Mouse (Mus musculus) neural tube, embryonic 12.5 days (tissue): Measurements from ENCODE around the gene Gm49339. TPM values are rescaled to one million over a fixed set of nuclear protein-coding genes. Genes with fewer than 3 reads are reported as not detected.
"Not testable (repeated sequence)": the region's sequence is repeated elsewhere in the genome, so short reads cannot be mapped to it uniquely, and the experiment has no call there.

Experiments
- ATAC-seq: fragments of 200-750 bp; cut with Nextera tagmentation; 2 replicates; pipeline ENCODE4 v1.8.0; 2017; ENCODE audit warnings: low read depth, mild to moderate bottlenecking, moderate TSS enrichment, moderate library complexity; ENCODE audit not compliant: low FRiP score
- H3K27ac ChIP-seq: fragments of 300-500 bp; sonication (generic); 2 replicates; pipeline ENCODE4 v1.5.1; 2016
- H3K27me3 ChIP-seq: fragments of 300-500 bp; sonication (generic); replicated peaks from 2 replicates; pipeline ENCODE4 v1.6.1; 2016; ENCODE audit warnings: mild to moderate bottlenecking
- H3K36me3 ChIP-seq: fragments of 300-500 bp; sonication (generic); 2 replicates; pipeline ENCODE4 v1.6.1; 2016; ENCODE audit warnings: mild to moderate bottlenecking
- H3K4me1 ChIP-seq: fragments of 300-500 bp; sonication (generic); 2 replicates; pipeline ENCODE4 v1.6.1; 2016
- H3K4me2 ChIP-seq: fragments of 300-500 bp; sonication (generic); replicated peaks from 2 replicates; pipeline ENCODE4 v1.6.1; 2016; ENCODE audit warnings: mild to moderate bottlenecking
- H3K4me3 ChIP-seq: fragments of 300-500 bp; sonication (generic); 2 replicates; pipeline ENCODE4 v1.5.1; 2016
- H3K9ac ChIP-seq: fragments of 300-500 bp; sonication (generic); 2 replicates; pipeline ENCODE4 v1.6.1; 2016; ENCODE audit warnings: mild to moderate bottlenecking
- H3K9me3 ChIP-seq: fragments of 300-500 bp; sonication (generic); 2 replicates; pipeline ENCODE4 v1.6.1; 2016; ENCODE audit warnings: mild to moderate bottlenecking
- WGBS: fragments of 180-500 bp; shearing (Covaris S2); methylation state at CpG from one replicate; pipeline ENCODE4 v1.1.7; 2016; 5-methylcytosine and 5-hydroxymethylcytosine counted together
- polyA plus RNA-seq: library from polyadenylated mRNA; unstranded; fragments of >200 nt; fragmentation: Nextera tagmentation; extraction: Ambion mirVana; gene quantifications from 2 replicates; pipeline ENCODE4 v1.2.1, GENCODE M21; 2016

Gm49339 gene
- not detected in 2 replicates for polyA plus RNA-seq

DNA sequence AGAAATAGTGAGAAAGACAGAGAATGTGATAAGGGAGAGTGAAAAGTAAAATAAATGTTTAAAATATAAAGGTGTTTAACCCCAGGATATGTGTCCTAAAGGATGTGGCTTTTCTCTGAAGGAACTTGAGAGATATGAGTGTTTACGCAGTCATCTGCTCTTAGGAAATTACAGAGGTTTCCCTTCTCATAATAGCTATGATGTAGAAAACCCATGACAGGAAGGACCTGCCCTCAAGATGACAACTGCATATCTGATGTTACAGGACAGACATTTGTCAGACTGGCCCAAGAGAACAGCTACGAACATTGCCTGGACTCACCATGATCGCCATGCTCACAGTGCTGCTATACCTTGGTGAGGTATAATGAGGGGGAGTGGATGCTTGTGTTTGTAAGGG is at the start of gene Gm49339, which contains the start of gene Lilr4b:
Gm49339 (plus strand) TSS at position 216 of the 400 bp plus-strand sequence.
Lilr4b (plus strand) TSS at position 236 of the 400 bp plus-strand sequence.
- ATAC-seq, H3K9ac ChIP-seq, H3K4me2 ChIP-seq, H3K4me1 ChIP-seq, H3K4me3 ChIP-seq, H3K27me3 ChIP-seq, H3K9me3 ChIP-seq, H3K36me3 ChIP-seq, H3K27ac ChIP-seq: not testable (repeated sequence)
- 94% methylated on average over 1 of the region's 3 CpGs for WGBS

DNA sequence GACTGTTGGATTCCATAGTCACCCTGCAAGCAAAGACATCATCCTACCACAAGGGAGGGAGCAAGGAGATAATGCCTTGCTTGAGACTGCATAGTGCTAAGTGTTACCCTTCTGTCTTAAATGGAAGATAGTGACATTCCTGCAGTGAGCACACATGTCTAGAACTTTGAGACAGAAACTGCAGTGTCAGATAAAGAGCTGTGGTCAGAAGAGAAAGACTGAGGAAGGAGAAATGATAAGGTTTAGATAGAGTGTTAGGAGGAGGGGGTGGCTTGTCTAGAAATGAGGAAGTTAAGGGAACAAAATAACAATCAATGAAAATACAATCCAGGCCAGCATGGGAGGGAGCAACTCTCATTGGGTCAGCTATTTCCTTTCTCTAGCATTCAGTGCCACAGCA is 47.5 kb upstream of the Gm49339 start:
- no peaks in the 10 kb centered on the region for H3K9me3 ChIP-seq
- no peaks in the 10 kb centered on the region for H3K4me1 ChIP-seq
- ATAC-seq = no peak
- H3K9ac ChIP-seq = no peak overlapping the region
- no peak overlapping the region for H3K4me2 ChIP-seq
- H3K36me3 ChIP-seq = no peaks in the 10 kb centered on the region
- no peak overlapping the region for H3K27ac ChIP-seq
- H3K27me3 ChIP-seq = no peaks in the 10 kb centered on the region
- H3K4me3 ChIP-seq = no peak overlapping the region

DNA sequence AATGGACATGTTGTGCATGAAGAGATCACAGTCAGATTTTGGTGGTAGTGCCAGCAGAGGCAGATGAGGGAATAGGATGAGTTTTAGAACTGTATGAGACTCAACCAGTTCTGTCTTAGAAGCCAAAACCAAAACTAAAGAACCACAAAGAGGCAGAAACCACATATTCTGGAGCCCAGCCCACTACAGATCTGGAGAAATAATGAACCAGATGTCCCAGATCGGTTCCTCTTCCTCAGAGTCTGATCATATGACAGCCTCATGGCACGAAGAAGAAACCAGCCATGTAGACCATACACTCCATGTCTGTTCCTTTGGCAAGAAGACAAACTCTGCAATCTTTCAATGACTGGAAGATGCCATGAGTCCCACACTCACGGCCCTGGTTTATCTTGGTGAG is 44.7 kb upstream of the Gm49339 start:
- no peaks in the 10 kb centered on the region for H3K9me3 ChIP-seq
- H3K9ac ChIP-seq = no peak overlapping the region
- H3K4me2 ChIP-seq = no peak overlapping the region
- H3K36me3 ChIP-seq = no peaks in the 10 kb centered on the region
- ATAC-seq = no peak
- H3K27ac ChIP-seq = no peak overlapping the region
- H3K4me3 ChIP-seq = no peak overlapping the region
- H3K27me3 ChIP-seq = no peaks in the 10 kb centered on the region
- no peaks in the 10 kb centered on the region for H3K4me1 ChIP-seq
- 82% methylated on average over 3 of the region's 3 CpGs for WGBS

DNA sequence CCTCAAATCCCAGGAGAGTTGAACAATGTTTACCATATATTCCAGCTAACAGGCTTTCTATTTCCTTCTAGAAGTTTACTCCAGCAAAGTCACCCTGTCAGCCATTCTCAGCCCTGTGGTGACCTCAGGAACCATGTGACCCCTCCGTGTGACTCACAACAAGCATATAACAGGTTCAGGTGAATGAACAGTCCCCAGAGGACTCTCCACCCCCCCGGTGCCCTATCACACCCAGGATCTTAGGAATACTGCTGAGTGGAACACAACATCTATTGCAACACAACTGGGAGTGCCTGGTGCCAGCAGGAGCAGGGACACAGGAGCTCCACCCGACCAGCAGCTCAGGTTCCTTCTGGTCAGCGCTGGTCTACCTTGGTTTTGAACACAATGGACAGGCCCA is 28.8 kb upstream of the Gm49339 start:
- Histone ChIP-seq H3K4me3 (no peak overlapping the region), H3K27me3 (no peaks in the 10 kb centered on the region), H3K9me3 (no peaks in the 10 kb centered on the region), H3K4me1 (no peaks in the 10 kb centered on the region), H3K36me3 (no peaks in the 10 kb centered on the region), H3K27ac (no peak overlapping the region), H3K9ac (no peak overlapping the region), H3K4me2 (no peak overlapping the region)
- ATAC-seq = no peak
- 83% methylated on average over 4 of the region's 4 CpGs for WGBS

DNA sequence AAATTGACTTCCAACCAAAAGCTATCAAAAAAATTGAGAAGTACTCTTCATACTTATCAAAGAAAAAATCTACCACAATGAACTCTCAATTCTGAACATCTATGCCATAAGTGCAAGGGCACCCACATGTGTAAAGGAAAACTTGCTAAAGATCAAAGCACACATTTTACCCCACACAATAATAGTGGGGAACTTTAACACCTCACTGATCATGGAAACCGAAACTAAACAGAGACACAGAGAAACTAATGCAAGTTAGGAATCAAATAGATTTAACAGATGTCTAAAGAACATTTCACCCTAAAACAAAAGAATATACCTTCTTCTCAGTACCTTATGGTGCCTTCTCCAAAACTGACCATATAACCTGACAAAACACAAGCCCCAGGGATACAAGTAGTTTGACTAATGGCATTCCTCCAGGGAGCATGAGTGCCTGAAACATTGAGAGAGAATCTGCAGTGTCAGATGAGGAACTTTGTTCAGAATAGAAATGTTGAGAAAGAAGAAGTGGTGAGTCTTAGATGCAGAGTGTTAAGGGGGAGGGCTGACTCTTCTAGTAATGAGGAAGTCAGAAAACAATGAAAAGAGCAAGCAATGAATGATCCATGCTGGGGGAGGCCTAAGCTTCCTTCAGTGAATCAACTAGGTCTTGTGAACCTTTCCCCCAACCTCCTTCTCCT is 26.7 kb upstream of the Gm49339 start:
- no peak overlapping the region for H3K27ac ChIP-seq
- ATAC-seq = no peak
- H3K27me3 ChIP-seq = no peaks in the 10 kb centered on the region
- no peak overlapping the region for H3K4me2 ChIP-seq
- WGBS = 86% methylated on average over 1 of the region's 1 CpGs
- H3K9me3 ChIP-seq = no peaks in the 10 kb centered on the region
- no peak overlapping the region for H3K4me3 ChIP-seq
- H3K36me3 ChIP-seq = no peaks in the 10 kb centered on the region
- no peaks in the 10 kb centered on the region for H3K4me1 ChIP-seq
- H3K9ac ChIP-seq = no peak overlapping the region

DNA sequence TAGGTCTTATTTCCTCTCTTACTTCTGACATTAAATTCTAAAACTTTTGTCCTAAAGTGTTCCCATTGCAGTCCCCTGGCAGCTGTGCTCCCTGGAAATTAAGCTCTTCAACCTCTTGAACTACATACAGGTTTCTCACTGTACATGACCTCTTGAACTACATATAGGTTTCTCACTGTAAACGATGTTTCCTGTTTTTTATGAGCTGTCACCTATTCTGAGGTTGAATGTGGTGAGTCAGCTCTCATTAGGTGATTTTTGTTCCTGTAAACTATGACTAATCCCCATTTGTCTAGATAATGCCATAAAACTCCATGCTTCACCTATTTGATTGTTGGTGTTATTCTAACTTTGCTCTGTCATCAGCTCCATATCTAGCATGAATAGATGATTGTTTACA is 26.0 kb upstream of the Gm49339 start:
- no peaks in the 10 kb centered on the region for H3K4me1 ChIP-seq
- no peak overlapping the region for H3K27ac ChIP-seq
- no peaks in the 10 kb centered on the region for H3K36me3 ChIP-seq
- no peak for ATAC-seq
- no peak overlapping the region for H3K4me2 ChIP-seq
- H3K4me3 ChIP-seq = no peak overlapping the region
- H3K9ac ChIP-seq = no peak overlapping the region
- H3K9me3 ChIP-seq = no peaks in the 10 kb centered on the region
- no peaks in the 10 kb centered on the region for H3K27me3 ChIP-seq
- 69% methylated on average over 1 of the region's 1 CpGs for WGBS

DNA sequence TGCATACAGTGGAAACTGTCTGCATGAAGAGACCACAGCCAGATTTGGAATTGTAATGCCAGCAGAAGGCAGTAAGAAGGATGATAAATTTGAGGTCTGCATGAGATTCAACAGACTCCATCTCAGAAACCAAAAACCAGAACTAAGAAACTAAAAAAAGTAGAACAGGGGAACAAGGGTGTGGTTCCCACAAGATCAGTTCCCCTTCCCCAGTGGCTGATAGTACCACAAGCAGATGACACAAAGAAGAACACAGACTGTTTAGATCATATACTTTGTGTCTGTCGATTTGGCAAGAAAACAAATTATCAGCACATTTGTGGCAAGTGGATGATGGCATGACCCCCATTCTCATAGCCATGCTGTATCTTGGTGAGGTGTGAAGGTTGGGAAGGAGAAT is 24.6 kb upstream of the Gm49339 start:
- Histone ChIP-seq H3K4me1 (no peaks in the 10 kb centered on the region), H3K27ac (no peak overlapping the region), H3K4me2 (no peak overlapping the region), H3K27me3 (no peaks in the 10 kb centered on the region), H3K9ac (no peak overlapping the region), H3K4me3 (no peak overlapping the region), H3K9me3 (no peaks in the 10 kb centered on the region), H3K36me3 (no peaks in the 10 kb centered on the region)
- WGBS = 88% methylated on average over 1 of the region's 1 CpGs
- ATAC-seq = no peak

DNA sequence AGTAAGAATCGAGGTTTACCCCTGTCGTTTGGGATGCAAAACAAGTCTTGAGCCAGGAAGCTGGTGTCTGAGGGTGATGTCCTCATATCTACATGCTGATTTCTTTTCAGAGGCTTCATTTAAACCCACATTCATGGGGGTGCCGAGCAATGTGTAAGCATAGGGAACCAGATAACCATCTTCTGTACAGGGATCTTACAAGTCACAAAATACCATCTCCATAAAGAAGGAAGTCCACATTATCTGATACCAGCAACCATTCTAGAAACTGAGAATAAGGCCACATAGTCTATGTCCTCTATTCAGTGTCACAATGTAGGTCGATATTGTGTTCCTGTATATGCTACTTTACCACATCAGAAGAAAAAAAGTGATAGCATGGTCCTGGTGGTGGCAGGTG is 24.0 kb upstream of the Gm49339 start:
- 81% methylated on average over 4 of the region's 4 CpGs for WGBS
- H3K9me3 ChIP-seq = no peaks in the 10 kb centered on the region

DNA sequence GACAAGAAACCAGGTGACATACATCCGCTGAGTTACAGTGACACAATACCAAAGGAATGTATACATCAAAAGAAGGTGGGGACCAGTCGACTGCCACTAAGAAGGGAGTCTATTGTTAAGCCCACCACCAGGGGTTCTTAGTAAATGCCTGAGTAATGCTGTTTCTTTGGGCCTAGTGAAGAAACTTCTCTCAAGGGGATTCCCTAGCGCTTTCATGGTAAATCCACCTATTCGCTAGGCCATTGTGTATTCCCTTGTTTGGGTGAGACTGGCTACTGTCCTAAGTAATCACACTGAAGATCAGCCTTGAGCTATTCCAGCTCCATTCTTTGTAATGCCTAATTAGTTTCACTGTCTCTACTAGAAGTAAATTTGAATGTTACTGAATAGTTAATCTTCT is 16.6 kb upstream of the Gm49339 start:
- not testable (repeated sequence) for H3K27ac ChIP-seq, ATAC-seq, H3K36me3 ChIP-seq, H3K4me2 ChIP-seq, H3K4me3 ChIP-seq, H3K9me3 ChIP-seq, H3K4me1 ChIP-seq, H3K27me3 ChIP-seq, H3K9ac ChIP-seq
- 49% methylated on average over 4 of the region's 4 CpGs for WGBS

More for the DNA sequence above, 24.0 kb upstream of the Gm49339 start:
- H3K4me3 ChIP-seq = no peak overlapping the region
- no peak overlapping the region for H3K4me2 ChIP-seq
- no peak for ATAC-seq
- H3K27me3 ChIP-seq = no peaks in the 10 kb centered on the region
- H3K36me3 ChIP-seq = no peaks in the 10 kb centered on the region
- no peaks in the 10 kb centered on the region for H3K4me1 ChIP-seq
- no peak overlapping the region for H3K9ac ChIP-seq
- H3K27ac ChIP-seq = no peak overlapping the region

DNA sequence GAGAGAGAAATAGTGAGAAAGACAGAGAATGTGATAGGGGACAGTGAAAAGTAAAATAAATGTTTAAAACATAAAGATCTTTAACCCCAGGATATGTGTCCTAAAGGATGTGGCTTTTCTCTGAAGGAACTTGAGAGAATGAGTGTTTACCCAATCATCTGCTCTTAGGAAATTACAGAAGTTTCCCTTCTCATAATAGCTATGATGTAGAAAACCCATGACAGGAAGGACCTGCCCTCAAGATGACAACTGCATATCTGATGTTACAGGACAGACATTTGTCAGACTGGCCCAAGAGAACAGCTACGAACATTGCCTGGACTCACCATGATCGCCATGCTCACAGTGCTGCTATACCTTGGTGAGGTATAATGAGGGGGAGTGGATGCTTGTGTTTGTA is 10.3 kb downstream of the Gm49339 start, which contains the start of gene Lilrb4a:
Lilrb4a (plus strand) TSS at position 266 of the 400 bp plus-strand sequence.
- H3K36me3 ChIP-seq, H3K27me3 ChIP-seq, H3K27ac ChIP-seq, H3K4me3 ChIP-seq, H3K4me1 ChIP-seq, ATAC-seq, H3K9ac ChIP-seq, H3K4me2 ChIP-seq, H3K9me3 ChIP-seq: not testable (repeated sequence)
- no CpG with 5 or more reads among the region's 2 CpGs for WGBS

DNA sequence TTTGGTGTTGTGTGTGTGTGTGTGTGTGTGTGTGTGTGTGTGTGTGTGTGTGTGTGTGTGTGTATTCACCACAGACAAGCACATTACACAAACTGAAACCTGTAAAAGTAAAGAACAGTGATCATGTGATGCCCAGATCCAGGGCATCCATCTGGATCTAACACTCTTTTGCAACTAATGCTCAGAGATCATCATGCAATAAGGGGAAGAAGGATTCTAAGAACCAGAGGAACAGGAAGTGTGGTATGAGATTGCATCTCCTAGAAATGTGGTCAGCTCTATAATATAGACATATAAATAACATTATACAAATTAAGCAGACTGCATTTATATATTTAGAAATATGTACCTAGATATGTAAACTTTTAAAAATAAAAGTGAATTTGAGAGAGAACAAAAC is 39.6 kb downstream of the Gm49339 start:
- Histone ChIP-seq H3K4me2 (no peak overlapping the region), H3K36me3 (no peaks in the 10 kb centered on the region), H3K9me3 (no peaks in the 10 kb centered on the region), H3K27me3 (no peaks in the 10 kb centered on the region), H3K4me3 (no peak overlapping the region), H3K27ac (no peak overlapping the region), H3K9ac (no peak overlapping the region), H3K4me1 (no peaks in the 10 kb centered on the region)
- ATAC-seq = no peak

DNA sequence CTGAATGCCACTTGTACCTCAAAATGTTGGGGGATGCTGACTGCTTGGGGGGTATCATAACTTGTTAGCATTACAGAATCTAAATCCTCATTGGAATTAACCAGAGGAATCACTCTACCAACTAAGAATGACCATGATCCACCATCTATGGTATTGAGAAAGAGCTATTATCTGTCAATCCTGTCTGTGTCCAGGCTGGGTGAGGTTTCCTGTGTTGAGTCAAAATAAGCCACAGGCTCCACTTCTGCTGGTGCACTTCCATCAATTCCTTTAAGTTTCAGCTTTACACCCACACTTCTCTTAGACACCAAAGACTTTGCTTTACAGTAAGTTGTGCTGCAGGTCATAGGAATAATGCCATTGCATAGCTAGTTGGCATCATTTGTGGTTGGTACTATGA is 41.0 kb downstream of the Gm49339 start:
- Histone ChIP-seq H3K4me1 (no peaks in the 10 kb centered on the region), H3K9ac (no peak overlapping the region), H3K4me2 (no peak overlapping the region), H3K27me3 (no peaks in the 10 kb centered on the region), H3K4me3 (no peak overlapping the region), H3K36me3 (no peaks in the 10 kb centered on the region), H3K9me3 (no peaks in the 10 kb centered on the region), H3K27ac (no peak overlapping the region)
- no peak for ATAC-seq

DNA sequence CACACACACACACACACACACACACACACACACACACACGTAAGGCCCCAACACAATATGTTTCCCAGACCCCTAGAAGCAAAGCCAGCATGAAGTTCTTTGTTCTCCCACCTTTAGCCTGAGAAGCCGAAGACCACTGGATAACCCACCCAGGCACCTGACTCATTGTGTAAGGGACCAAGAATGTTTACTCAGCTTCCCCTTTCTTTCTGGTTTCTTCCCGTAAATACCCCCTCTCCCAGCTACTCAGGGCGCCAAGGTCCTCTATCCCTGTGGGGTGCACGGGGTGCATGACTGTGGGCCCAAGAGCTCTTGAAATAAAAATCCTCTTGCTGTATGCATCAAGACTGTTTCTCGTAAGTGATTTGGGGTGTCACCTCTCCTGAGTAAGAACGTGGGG is 45.7 kb downstream of the Gm49339 start:
- WGBS = 77% methylated on average over 7 of the region's 7 CpGs
- H3K9ac ChIP-seq = no peak overlapping the region
- H3K9me3 ChIP-seq = no peaks in the 10 kb centered on the region
- H3K27me3 ChIP-seq = no peaks in the 10 kb centered on the region
- H3K36me3 ChIP-seq = no peaks in the 10 kb centered on the region
- H3K4me1 ChIP-seq = no peaks in the 10 kb centered on the region
- no peak overlapping the region for H3K27ac ChIP-seq
- H3K4me2 ChIP-seq = no peak overlapping the region
- no peak for ATAC-seq
- H3K4me3 ChIP-seq = no peak overlapping the region
